Mouse (Mus musculus) thymus, postnatal 36 days (tissue): ENCODE measurements at regions not wholly inside any gene's neighbourhood (a gene's known extent, or its start where the extent isn't known, plus 50 kb on each side); places are given as distances from the start of the nearest gene placed in this dataset.
"Not testable (repeated sequence)": the region's sequence is repeated elsewhere in the genome, so short reads cannot be mapped to it uniquely, and the experiment has no call there.

Experiments used
- DNase-seq, 2 experiments: peaks; one replicate each; pipeline ENCODE4 v3.0.0; 2022; ENCODE audit warnings: mixed read lengths in 2 of 2

GRCm38 (mm10) chr11:71285193-71285592, 54.7 kb upstream of the Nlrp1b start:
- no peak for DNase-seq

- DNase-seq = not testable (repeated sequence)
These were observed 57.7 kb upstream of the Nlrp1b start for GRCm38 (mm10) chr11:71288243-71288642.

GRCm38 (mm10) chr11:71289490-71289889, 59.0 kb upstream of the Nlrp1b start:
- DNase-seq = no peak

GRCm38 (mm10) chr11:71299479-71299878, 68.9 kb upstream of the Nlrp1b start:
- no peak for DNase-seq

GRCm38 (mm10) chr11:71323439-71323838, 92.9 kb upstream of the Nlrp1b start:
- DNase-seq = no peak

GRCm38 (mm10) chr11:71337428-71337827, 106.9 kb upstream of the Nlrp1b start:
- no peak for DNase-seq

GRCm38 (mm10) chr11:71346024-71346423, 115.5 kb upstream of the Nlrp1b start:
- DNase-seq = no peak

GRCm38 (mm10) chr11:71357089-71357488, 126.6 kb upstream of the Nlrp1b start:
- DNase-seq = no peak

GRCm38 (mm10) chr11:71360856-71361255, 130.3 kb upstream of the Nlrp1b start:
- no peak for DNase-seq

- no peak for DNase-seq
These were observed 141.3 kb upstream of the Nlrp1b start for GRCm38 (mm10) chr11:71371871-71372270.

- no peak for DNase-seq
These were observed 144.6 kb upstream of the Nlrp1b start for GRCm38 (mm10) chr11:71375132-71375531.

- no peak for DNase-seq
These were observed 157.9 kb upstream of the Nlrp1b start for GRCm38 (mm10) chr11:71388411-71388810.

GRCm38 (mm10) chr11:71389659-71390058, 159.1 kb upstream of the Nlrp1b start:
- DNase-seq = no peak

- no peak for DNase-seq
These were observed 159.6 kb upstream of the Nlrp1b start for GRCm38 (mm10) chr11:71390151-71390550.

GRCm38 (mm10) chr11:71390616-71391015, 160.1 kb upstream of the Nlrp1b start:
- no peak for DNase-seq

GRCm38 (mm10) chr11:71393406-71393805, 162.9 kb upstream of the Nlrp1b start:
- DNase-seq = no peak

- DNase-seq = no peak
These were observed 164.5 kb upstream of the Nlrp1b start for GRCm38 (mm10) chr11:71395023-71395422.

GRCm38 (mm10) chr11:71395631-71396030, 165.1 kb upstream of the Nlrp1b start:
- no peak for DNase-seq

- no peak for DNase-seq
These were observed 169.8 kb upstream of the Nlrp1b start for GRCm38 (mm10) chr11:71400351-71400750.

- no peak for DNase-seq
These were observed 171.1 kb upstream of the Nlrp1b start for GRCm38 (mm10) chr11:71401411-71402276.

GRCm38 (mm10) chr11:71404361-71404760, 173.8 kb upstream of the Nlrp1b start:
- DNase-seq = no peak

- no peak for DNase-seq
These were observed 176.5 kb upstream of the Nlrp1b start for GRCm38 (mm10) chr11:71407043-71407442.

- no peak for DNase-seq
These were observed 178.8 kb upstream of the Nlrp1b start for GRCm38 (mm10) chr11:71409211-71409765.

GRCm38 (mm10) chr11:71410582-71410981, 180.0 kb upstream of the Nlrp1b start:
- DNase-seq = no peak
